Mouse (Mus musculus) hindbrain, embryonic 13.5 days (tissue): ENCODE data around the gene Cybc1. TPM values are rescaled to one million over a fixed set of nuclear protein-coding genes. Genes with fewer than 3 reads are reported as not detected.
A peak's percentile ranks its signal among the peaks of the same experiment; 100 is the strongest.

Source experiments
- ATAC-seq: fragments of 200-750 bp; cut with Nextera tagmentation; 2 replicates; pipeline ENCODE4 v1.8.0; 2017; ENCODE audit warnings: moderate TSS enrichment; ENCODE audit not compliant: low FRiP score
- H3K27ac ChIP-seq: fragments of 300-500 bp; sonication (generic); 2 replicates; pipeline ENCODE4 v1.5.1; 2015; ENCODE audit warnings: inconsistent platforms, mild to moderate bottlenecking, moderate library complexity
- H3K27me3 ChIP-seq: fragments of 300-500 bp; sonication (generic); 2 replicates; pipeline ENCODE4 v1.6.1; 2015; ENCODE audit warnings: mild to moderate bottlenecking, inconsistent platforms
- H3K36me3 ChIP-seq: fragments of 300-500 bp; sonication (generic); 2 replicates; pipeline ENCODE4 v1.6.1; 2015; ENCODE audit warnings: mild to moderate bottlenecking, inconsistent platforms
- H3K4me1 ChIP-seq: fragments of 300-500 bp; sonication (generic); replicated peaks from 2 replicates; pipeline ENCODE4 v1.6.1; 2015; ENCODE audit warnings: inconsistent platforms
- H3K4me2 ChIP-seq: fragments of 300-500 bp; sonication (generic); 2 replicates; pipeline ENCODE4 v1.6.1; 2015; ENCODE audit warnings: inconsistent platforms, mild to moderate bottlenecking, moderate library complexity
- H3K4me3 ChIP-seq: fragments of 300-500 bp; sonication (generic); 2 replicates; pipeline ENCODE4 v1.5.1; 2015; ENCODE audit warnings: mild to moderate bottlenecking, inconsistent platforms
- H3K9ac ChIP-seq: fragments of 300-500 bp; sonication (generic); 2 replicates; pipeline ENCODE4 v1.6.1; 2015; ENCODE audit warnings: mild to moderate bottlenecking, inconsistent platforms
- H3K9me3 ChIP-seq: fragments of 300-500 bp; sonication (generic); 2 replicates; pipeline ENCODE4 v1.6.1; 2016; ENCODE audit warnings: inconsistent platforms
- WGBS: fragments of 180-500 bp; shearing (Covaris S2); methylation state at CpG from one replicate; pipeline ENCODE4 v1.1.7; 2015; 5-methylcytosine and 5-hydroxymethylcytosine counted together
- polyA plus RNA-seq: library from polyadenylated mRNA; unstranded; fragments of >200 nt; fragmentation: Nextera tagmentation; extraction: Ambion mirVana; gene quantifications from 2 replicates; pipeline ENCODE4 v1.2.1, GENCODE M21; 2015

Cybc1 gene
- polyA plus RNA-seq, 1 experiment from 2014 or later, result 39.3 TPM

DNA sequence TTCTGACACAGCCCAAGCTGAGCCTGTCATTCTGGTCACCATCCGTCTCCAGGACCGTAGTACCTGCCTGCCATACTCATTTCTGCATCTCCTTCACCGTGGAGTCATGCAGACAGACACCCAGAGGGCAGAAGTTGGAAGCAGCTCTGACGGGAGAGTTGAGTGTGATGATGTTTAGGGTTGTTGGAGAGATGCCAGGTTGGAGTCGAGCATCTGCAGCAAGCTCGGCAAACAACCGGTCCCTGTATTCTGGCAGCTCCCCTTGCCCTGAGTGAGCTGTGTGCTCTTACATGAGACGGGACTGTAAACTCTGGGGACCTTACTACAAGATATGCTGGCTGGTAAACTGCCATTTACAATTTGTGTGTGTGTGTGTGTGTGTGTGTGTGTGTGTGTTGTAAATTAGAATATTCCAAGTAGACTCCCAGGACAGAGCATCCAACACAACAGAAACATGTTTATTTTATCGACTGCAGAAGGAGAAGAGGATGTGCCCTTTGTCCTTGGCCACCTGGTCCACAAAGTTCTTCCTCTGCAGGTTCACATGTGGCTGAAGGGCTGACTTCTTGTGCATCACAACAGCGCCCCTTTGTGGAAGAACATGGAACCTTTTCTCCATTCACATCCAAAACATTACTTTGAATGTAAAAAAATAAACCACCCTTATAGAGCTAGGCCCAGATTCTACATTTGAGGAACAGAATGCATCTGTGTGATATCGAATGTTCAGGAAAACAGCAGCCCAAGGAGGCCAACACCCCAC lies 27.5 kb downstream of the Cybc1 start:
- WGBS, result 62% methylated on average over 11 of the region's 11 CpGs
- Histone ChIP-seq H3K4me1 (peaks cover 15% of the 10 kb centered on the region), H3K9me3 (no peaks in the 10 kb centered on the region), H3K36me3 (peaks cover 11% of the 10 kb centered on the region), H3K4me3 (no peak overlapping the region), H3K27me3 (no peaks in the 10 kb centered on the region), H3K9ac (no peak overlapping the region), H3K4me2 (no peak overlapping the region), H3K27ac (no peak overlapping the region)
- no peak for ATAC-seq

DNA sequence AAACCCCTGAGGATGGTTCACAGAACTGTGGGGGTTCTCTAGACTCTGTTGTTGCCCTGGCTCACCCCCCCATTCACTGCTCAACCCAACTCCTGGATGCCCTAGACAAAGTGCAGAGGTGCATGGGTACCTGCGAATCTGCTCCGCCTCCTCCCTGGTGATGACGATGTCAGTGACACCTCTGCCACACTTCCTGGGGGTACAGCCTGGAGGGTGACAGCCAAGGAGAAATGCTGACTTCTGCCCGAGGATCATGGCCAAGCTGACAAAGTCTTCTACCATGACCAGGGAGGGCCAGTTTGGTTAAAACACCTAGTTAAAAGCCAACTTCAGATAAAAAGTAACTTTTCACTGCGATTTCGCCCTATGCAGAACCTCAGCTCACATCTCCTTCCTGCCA lies 28.3 kb downstream of the Cybc1 start:
- no peaks in the 10 kb centered on the region for H3K9me3 ChIP-seq
- peaks cover 15% of the 10 kb centered on the region for H3K4me1 ChIP-seq
- no peak for ATAC-seq
- H3K27me3 ChIP-seq, result no peaks in the 10 kb centered on the region
- WGBS, result 88% methylated on average over 6 of the region's 6 CpGs
- H3K4me3 ChIP-seq, result no peak overlapping the region
- peaks cover 15% of the 10 kb centered on the region for H3K36me3 ChIP-seq
- H3K27ac ChIP-seq, result no peak overlapping the region
- no peak overlapping the region for H3K4me2 ChIP-seq
- H3K9ac ChIP-seq, result no peak overlapping the region

DNA sequence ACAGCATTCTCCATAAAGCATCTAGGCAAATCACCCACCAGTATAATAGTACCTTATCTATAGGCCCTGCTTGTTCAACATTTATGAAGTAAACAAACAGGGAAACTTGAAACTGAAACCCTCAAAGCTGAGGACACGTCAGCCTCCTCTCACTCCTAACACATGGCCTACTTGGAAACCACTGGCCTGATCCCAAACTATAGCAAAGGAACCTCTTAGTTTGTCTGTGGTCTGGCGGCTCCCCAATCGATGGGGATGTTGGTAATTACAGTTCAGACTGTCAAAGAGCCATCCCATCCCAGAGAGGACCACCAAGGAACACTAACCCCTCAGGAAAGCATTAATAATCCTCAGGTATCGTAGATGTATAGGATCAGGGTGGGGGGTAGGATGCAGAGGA lies 29.3 kb downstream of the Cybc1 start:
- Histone ChIP-seq H3K4me1 (peaks cover 9% of the 10 kb centered on the region), H3K27ac (no peak overlapping the region), H3K9me3 (no peaks in the 10 kb centered on the region), H3K9ac (no peak overlapping the region), H3K36me3 (peaks cover 21% of the 10 kb centered on the region), H3K4me3 (no peak overlapping the region), H3K27me3 (no peaks in the 10 kb centered on the region), H3K4me2 (no peak overlapping the region)
- ATAC-seq, result no peak
- WGBS, result 83% methylated on average over 4 of the region's 4 CpGs

DNA sequence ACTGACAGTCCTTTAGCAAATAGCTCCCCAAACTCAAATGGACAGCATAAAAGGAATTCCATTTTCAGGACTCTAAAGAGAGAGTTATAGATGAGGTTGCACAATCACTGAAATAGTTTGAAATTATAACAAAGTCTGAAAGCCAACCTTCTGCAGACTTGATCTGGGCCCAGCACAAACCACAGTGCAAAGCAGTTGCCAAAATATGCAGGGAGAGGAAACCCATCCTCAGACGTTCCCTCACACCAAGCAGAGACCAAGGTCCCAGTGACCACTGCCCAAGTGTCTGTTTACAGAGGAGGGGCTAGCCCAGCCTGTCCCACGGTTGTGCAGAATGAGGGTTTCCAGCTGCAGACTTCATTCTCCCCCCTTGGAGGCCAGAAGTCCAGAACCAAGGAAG lies 30.5 kb downstream of the Cybc1 start:
- Histone ChIP-seq H3K4me3 (no peak overlapping the region), H3K36me3 (peaks cover 28% of the 10 kb centered on the region), H3K4me2 (no peak overlapping the region), H3K27ac (no peak overlapping the region), H3K4me1 (peaks cover 4% of the 10 kb centered on the region), H3K9ac (no peak overlapping the region), H3K9me3 (no peaks in the 10 kb centered on the region), H3K27me3 (no peaks in the 10 kb centered on the region)
- ATAC-seq, result no peak
- WGBS, result 61% methylated on average over 2 of the region's 2 CpGs

DNA sequence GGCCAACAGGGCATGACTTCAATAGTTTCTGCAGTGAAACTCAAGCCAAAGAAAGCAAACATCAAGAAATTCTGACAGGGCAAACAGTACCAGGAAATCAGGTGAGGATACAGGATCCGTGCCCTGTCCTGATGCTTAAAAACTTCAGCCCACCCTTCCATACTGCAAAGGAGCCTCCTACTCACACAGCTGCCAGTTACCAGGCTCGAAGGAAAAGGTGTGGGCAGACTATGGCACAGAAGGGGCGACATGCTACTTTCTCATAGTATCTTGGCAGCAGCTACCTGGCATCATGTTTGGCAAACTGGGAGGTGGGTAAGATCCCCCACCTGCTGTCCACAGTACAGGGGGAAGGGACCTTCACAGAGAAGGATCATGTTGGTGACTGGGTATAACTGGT lies 35.7 kb downstream of the Cybc1 start:
- H3K27me3 ChIP-seq, result no peaks in the 10 kb centered on the region
- H3K4me2 ChIP-seq, result no peak overlapping the region
- H3K27ac ChIP-seq, result no peak overlapping the region
- H3K9me3 ChIP-seq, result no peaks in the 10 kb centered on the region
- ATAC-seq, result no peak
- H3K36me3 ChIP-seq, result peaks cover 35% of the 10 kb centered on the region
- H3K9ac ChIP-seq, result no peak overlapping the region
- WGBS, result 92% methylated on average over 3 of the region's 3 CpGs
- H3K4me1 ChIP-seq, result no peaks in the 10 kb centered on the region
- no peak overlapping the region for H3K4me3 ChIP-seq

DNA sequence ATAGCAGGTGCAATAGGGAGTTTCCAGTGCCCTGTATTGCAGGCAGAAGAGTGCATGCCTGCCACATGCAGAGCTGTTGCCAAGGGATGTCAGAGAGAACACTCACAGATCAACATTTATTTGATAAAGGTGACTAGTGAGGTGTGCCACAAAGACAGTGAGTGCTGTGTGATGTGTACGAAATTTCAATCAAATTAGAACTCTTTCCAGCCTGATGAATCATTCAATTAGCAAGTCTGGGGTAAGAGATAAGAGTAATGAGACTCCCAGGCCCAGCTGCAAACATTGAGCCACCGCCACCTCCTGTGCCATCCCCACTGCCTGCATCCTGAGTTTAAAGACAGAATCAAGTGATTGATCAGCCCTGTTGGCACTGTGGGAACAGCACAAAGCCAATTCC lies 36.4 kb downstream of the Cybc1 start:
- H3K27me3 ChIP-seq, result no peaks in the 10 kb centered on the region
- ATAC-seq, result no peak
- no peaks in the 10 kb centered on the region for H3K4me1 ChIP-seq
- no peak overlapping the region for H3K4me3 ChIP-seq
- peak overlapping the region; percentile 39; the same call in 1 of the 2 replicates for H3K9ac ChIP-seq
- H3K27ac ChIP-seq, result no peak overlapping the region
- peaks cover 36% of the 10 kb centered on the region for H3K36me3 ChIP-seq
- no peak overlapping the region for H3K4me2 ChIP-seq
- 58% methylated on average over 2 of the region's 2 CpGs for WGBS
- no peaks in the 10 kb centered on the region for H3K9me3 ChIP-seq

DNA sequence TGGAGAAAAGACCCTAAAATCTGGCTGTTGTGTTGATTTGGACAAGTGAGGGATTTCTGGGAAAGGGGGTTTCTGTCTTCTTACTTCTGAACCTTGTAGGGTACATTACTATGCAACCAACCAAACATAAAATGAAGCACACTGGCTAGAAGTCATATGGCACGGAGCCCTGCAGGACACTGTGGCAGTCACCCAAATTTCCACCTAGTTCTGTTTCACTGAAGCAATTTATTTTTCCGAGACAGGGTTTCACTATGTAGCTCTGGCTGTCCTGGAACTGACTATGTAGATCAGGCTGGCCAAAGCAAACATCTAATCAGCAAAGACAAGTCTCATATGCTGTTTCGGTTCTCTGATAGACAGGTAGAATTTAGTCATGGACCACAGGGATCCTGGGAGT lies 39.4 kb downstream of the Cybc1 start:
- WGBS, result 88% methylated on average over 3 of the region's 3 CpGs
- H3K27ac ChIP-seq, result no peak overlapping the region
- H3K4me2 ChIP-seq, result no peak overlapping the region

DNA sequence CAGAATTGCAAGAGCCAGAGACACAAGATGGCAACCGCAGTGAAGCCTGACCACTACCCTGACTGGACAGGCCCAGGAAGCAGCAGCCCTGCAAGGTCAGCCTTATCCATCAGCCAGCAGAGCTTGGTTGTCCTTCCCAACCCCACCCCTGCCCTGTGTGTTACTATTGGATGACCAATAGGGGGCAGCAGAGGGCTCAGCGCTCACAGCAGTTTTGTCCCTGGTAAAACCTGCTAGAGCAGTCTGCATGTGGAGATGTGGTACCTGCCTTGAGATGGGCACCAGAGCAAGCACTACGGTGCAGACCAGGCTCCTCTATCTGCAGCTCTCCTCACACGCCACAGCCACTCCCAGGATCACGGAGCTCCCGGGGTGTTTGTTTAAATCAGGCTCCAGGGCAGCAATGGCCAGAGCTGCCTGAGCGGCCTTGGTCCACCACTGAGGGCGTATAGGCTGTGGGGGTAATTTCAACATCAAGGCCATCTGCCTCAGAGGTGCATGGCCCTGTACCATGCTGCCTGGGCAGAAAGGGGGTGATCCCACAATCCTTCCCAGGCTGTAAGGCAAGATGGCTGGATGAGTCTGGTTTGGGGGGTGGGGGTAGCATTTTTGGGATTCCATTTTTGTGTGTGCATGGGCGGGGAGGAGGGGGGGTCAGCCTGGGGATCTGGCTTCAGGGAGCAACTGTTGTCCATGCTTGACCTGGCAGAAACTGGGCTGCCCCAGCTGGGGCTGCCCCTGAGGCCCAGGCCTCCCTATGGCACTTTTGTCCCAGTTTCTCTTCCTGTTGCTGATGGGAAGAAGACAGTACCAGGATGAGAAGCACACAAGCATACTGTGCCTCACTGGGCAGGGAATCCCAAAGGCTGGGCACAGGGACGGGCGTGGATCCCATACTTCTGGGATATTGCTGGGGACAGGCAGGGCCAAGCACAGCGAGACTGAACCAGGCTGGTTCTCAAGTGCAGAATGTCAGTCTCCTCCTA lies 52.5 kb downstream of the Cybc1 start:
- H3K27me3 ChIP-seq, result no peaks in the 10 kb centered on the region
- H3K27ac ChIP-seq, result no peak overlapping the region
- 63% methylated on average over 12 of the region's 12 CpGs for WGBS
- peaks cover 12% of the 10 kb centered on the region for H3K36me3 ChIP-seq
- no peak overlapping the region for H3K4me3 ChIP-seq
- H3K4me1 ChIP-seq, result peaks cover 25% of the 10 kb centered on the region
- no peaks in the 10 kb centered on the region for H3K9me3 ChIP-seq
- H3K9ac ChIP-seq, result no peak overlapping the region
- H3K4me2 ChIP-seq, result no peak overlapping the region
- no peak for ATAC-seq

More for the DNA sequence above, 39.4 kb downstream of the Cybc1 start:
- Histone ChIP-seq H3K9me3 (no peaks in the 10 kb centered on the region), H3K4me1 (no peaks in the 10 kb centered on the region), H3K27me3 (no peaks in the 10 kb centered on the region), H3K4me3 (no peak overlapping the region), H3K36me3 (peaks cover 29% of the 10 kb centered on the region), H3K9ac (no peak overlapping the region)
- ATAC-seq, result no peak

DNA sequence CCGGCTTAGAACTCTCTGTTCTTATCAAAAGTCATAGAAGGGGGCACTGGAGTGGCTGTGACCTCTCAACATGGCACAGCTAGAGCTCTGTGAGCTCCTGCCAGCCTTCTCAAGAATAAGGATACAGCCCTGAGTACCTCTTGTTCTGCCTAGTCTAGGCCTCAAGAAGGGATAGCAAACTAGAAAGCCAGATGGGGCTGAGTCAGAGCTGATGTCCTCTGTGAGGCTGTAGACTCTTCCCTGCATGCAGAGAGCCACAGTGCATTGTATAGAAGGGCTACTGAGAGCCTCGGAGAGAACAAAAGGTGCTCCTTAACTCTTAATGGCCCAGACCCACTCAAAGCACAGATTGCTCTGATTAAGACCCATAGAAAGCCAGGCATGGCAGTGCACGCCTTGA lies 54.9 kb downstream of the Cybc1 start:
- H3K4me2 ChIP-seq, result no peak overlapping the region
- no peaks in the 10 kb centered on the region for H3K36me3 ChIP-seq
- H3K27ac ChIP-seq, result no peak overlapping the region
- WGBS, result 46% methylated on average over 3 of the region's 3 CpGs
- H3K4me3 ChIP-seq, result no peak overlapping the region
- H3K9ac ChIP-seq, result no peak overlapping the region
- peaks cover 25% of the 10 kb centered on the region for H3K4me1 ChIP-seq
- no peak for ATAC-seq
- H3K9me3 ChIP-seq, result no peaks in the 10 kb centered on the region
- no peaks in the 10 kb centered on the region for H3K27me3 ChIP-seq

DNA sequence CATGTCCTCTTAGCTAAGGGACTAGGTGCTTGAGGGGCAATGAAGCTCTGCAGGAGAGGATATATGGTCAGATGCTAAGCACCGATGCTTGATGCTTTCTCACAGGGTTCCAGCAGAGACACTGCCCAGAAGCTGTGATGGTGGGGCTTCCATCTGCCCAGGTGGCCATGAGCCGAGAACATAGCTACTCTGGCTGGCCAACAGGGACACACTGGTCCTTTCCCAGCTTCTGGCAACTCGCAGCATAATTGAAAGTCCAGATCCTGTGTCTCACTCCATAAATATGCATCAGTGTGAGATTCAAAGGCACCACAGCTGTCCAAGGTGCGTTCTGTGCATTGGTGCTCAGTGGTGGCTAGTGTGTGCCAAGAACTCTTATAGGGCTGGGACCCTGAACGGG lies 55.9 kb downstream of the Cybc1 start:
- no peak overlapping the region for H3K27ac ChIP-seq
- no peaks in the 10 kb centered on the region for H3K27me3 ChIP-seq
- peaks cover 25% of the 10 kb centered on the region for H3K4me1 ChIP-seq
- no peak overlapping the region for H3K4me3 ChIP-seq
- ATAC-seq, result no peak
- H3K9me3 ChIP-seq, result no peaks in the 10 kb centered on the region
- 68% methylated on average over 5 of the region's 5 CpGs for WGBS
- H3K4me2 ChIP-seq, result no peak overlapping the region
- H3K36me3 ChIP-seq, result no peaks in the 10 kb centered on the region
- H3K9ac ChIP-seq, result no peak overlapping the region
